21 mouse cellular contexts compared by ENCODE assay signal in genomic region chr16:69424661-69425634, GRCm38 (mm10).
DNase-seq lines count a peak whose midpoint lies in the region; ATAC-seq and TF ChIP-seq lines count a peak whose summit lies in the region.
"Had no signal": no experiment of that assay in that cellular context is flagged by ENCODE, and none has a peak within 500 bp of the region (broad histone marks: within the 10 kb centered on the region; RNA-seq: fewer than 3 reads in every experiment).

No protein-coding gene starts in this region.

- no peak overlapping the region for H3K27ac ChIP-seq in hindbrain, postnatal 0 days
- H3K27ac ChIP-seq in hindbrain, embryonic 12.5 days, result no peak overlapping the region
- peak overlapping the region; percentile 36; the same call in 1 of the 2 replicates for H3K27ac ChIP-seq in forebrain, embryonic 12.5 days
- no peak overlapping the region for H3K27ac ChIP-seq in forebrain, embryonic 16.5 days (ENCODE audit: low read length)
- H3K27ac ChIP-seq: embryonic facial prominence, embryonic 10.5 days; heart, adult 2 months; heart, embryonic 15.5 days; hindbrain, embryonic 10.5 days; hindbrain, embryonic 15.5 days had no signal

- DNase-seq in hindbrain, postnatal 0 days (ENCODE audit: low spot score), result peak; percentile 5
- DNase-seq in brain, adult 2 months (ENCODE audit: low read depth, low spot score), result peak; percentile 1
- no peak for DNase-seq in heart, postnatal 25 days (ENCODE audit: low spot score)
- DNase-seq in kidney, postnatal 4 days, result no peak
- DNase-seq in layer of hippocampus, adult 9-11 months, result no peak
- DNase-seq: adrenal gland, postnatal 14 days; cerebellum, adult 18-20 months; cerebellum, postnatal 10 days; gastrocnemius, postnatal 14 days; heart, adult 2 months; heart, postnatal 14 days had no signal

- 68% methylated on average over 12 of the region's 12 CpGs for WGBS in hindbrain, postnatal 0 days
- WGBS in hindbrain, embryonic 12.5 days, result 73% methylated on average over 12 of the region's 12 CpGs
- WGBS in forebrain, embryonic 12.5 days, result 40% methylated on average over 12 of the region's 12 CpGs
- WGBS in forebrain, embryonic 16.5 days, result 33% methylated on average over 12 of the region's 12 CpGs

- no peaks in the 10 kb centered on the region for H3K27me3 ChIP-seq in hindbrain, postnatal 0 days (ENCODE audit: insufficient read depth, low read length)
- no peaks in the 10 kb centered on the region for H3K27me3 ChIP-seq in hindbrain, embryonic 12.5 days
- H3K27me3 ChIP-seq in forebrain, embryonic 12.5 days, result no peaks in the 10 kb centered on the region
- no peaks in the 10 kb centered on the region for H3K27me3 ChIP-seq in forebrain, embryonic 16.5 days (replicated peaks; ENCODE audit: control insufficient read depth, insufficient read depth, low read length)
- H3K27me3 ChIP-seq: heart, embryonic 15.5 days; hindbrain, embryonic 15.5 days had no signal

- H3K4me3 ChIP-seq in hindbrain, postnatal 0 days (ENCODE audit: low read length), result no peak overlapping the region
- H3K4me3 ChIP-seq in hindbrain, embryonic 12.5 days, result no peak overlapping the region
- no peak overlapping the region for H3K4me3 ChIP-seq in forebrain, embryonic 12.5 days (replicated peaks)
- H3K4me3 ChIP-seq in forebrain, embryonic 16.5 days (replicated peaks; ENCODE audit: low read length), result no peak overlapping the region
- H3K4me3 ChIP-seq: embryonic facial prominence, embryonic 10.5 days; heart, adult 2 months; heart, embryonic 15.5 days; hindbrain, embryonic 10.5 days; hindbrain, embryonic 15.5 days had no signal

- H3K36me3 ChIP-seq in hindbrain, postnatal 0 days (ENCODE audit: insufficient read depth, low read length), result no peaks in the 10 kb centered on the region
- H3K36me3 ChIP-seq in hindbrain, embryonic 12.5 days, result no peaks in the 10 kb centered on the region
- H3K36me3 ChIP-seq in forebrain, embryonic 12.5 days (replicated peaks), result no peaks in the 10 kb centered on the region
- H3K36me3 ChIP-seq in forebrain, embryonic 16.5 days (ENCODE audit: control insufficient read depth, insufficient read depth), result no peaks in the 10 kb centered on the region
- H3K36me3 ChIP-seq: embryonic facial prominence, embryonic 10.5 days; heart, embryonic 15.5 days; hindbrain, embryonic 10.5 days; hindbrain, embryonic 15.5 days had no signal

- H3K9ac ChIP-seq in hindbrain, postnatal 0 days (replicated peaks; ENCODE audit: low read length), result no peak overlapping the region
- H3K9ac ChIP-seq in hindbrain, embryonic 12.5 days, result no peak overlapping the region
- no peak overlapping the region for H3K9ac ChIP-seq in forebrain, embryonic 12.5 days
- H3K9ac ChIP-seq in forebrain, embryonic 16.5 days (replicated peaks; ENCODE audit: low read depth, low read length), result no peak overlapping the region
- H3K9ac ChIP-seq: heart, embryonic 15.5 days; hindbrain, embryonic 15.5 days had no signal

- no peak overlapping the region for H3K4me2 ChIP-seq in hindbrain, postnatal 0 days (ENCODE audit: low read depth, low read length)
- no peak overlapping the region for H3K4me2 ChIP-seq in hindbrain, embryonic 12.5 days (replicated peaks)
- H3K4me2 ChIP-seq in forebrain, embryonic 12.5 days, result no peak overlapping the region
- no peak overlapping the region; the same call in 1 of the 2 replicates for H3K4me2 ChIP-seq in forebrain, embryonic 16.5 days (ENCODE audit: low read length)
- H3K4me2 ChIP-seq: heart, embryonic 11.5 days; heart, embryonic 15.5 days; hindbrain, embryonic 15.5 days had no signal

- H3K9me3 ChIP-seq in hindbrain, postnatal 0 days (ENCODE audit: low read length), result no peaks in the 10 kb centered on the region
- no peaks in the 10 kb centered on the region for H3K9me3 ChIP-seq in hindbrain, embryonic 12.5 days (replicated peaks)
- H3K9me3 ChIP-seq in forebrain, embryonic 12.5 days, result no peaks in the 10 kb centered on the region
- H3K9me3 ChIP-seq in forebrain, embryonic 16.5 days (ENCODE audit: control insufficient read depth, low read length), result no peaks in the 10 kb centered on the region
- H3K9me3 ChIP-seq: embryonic facial prominence, embryonic 10.5 days; heart, embryonic 15.5 days; hindbrain, embryonic 10.5 days; hindbrain, embryonic 15.5 days had no signal

- no peak for ATAC-seq in hindbrain, postnatal 0 days
- ATAC-seq in hindbrain, embryonic 12.5 days (ENCODE audit: low FRiP score), result no peak
- peak; percentile 57; the same call in 1 of the 2 replicates for ATAC-seq in forebrain, embryonic 12.5 days (ENCODE audit: low FRiP score)
- ATAC-seq in forebrain, embryonic 16.5 days, result peak; percentile 58
- ATAC-seq: inflammation-experienced regulatory T-cells, adult 6 months; intestine, postnatal 0 days had no signal

- intact Hi-C loops in heart, postnatal 25 days (cut with DNase I), result no loop called here

- no peaks in the 10 kb centered on the region for H3K4me1 ChIP-seq in hindbrain, postnatal 0 days (ENCODE audit: insufficient read depth, low read length)
- H3K4me1 ChIP-seq in hindbrain, embryonic 12.5 days, result no peaks in the 10 kb centered on the region
- peaks cover 6% of the 10 kb centered on the region; the same call in 1 of the 2 replicates for H3K4me1 ChIP-seq in forebrain, embryonic 12.5 days
- H3K4me1 ChIP-seq in forebrain, embryonic 16.5 days (replicated peaks; ENCODE audit: control insufficient read depth, insufficient read depth, low read length), result no peaks in the 10 kb centered on the region
- H3K4me1 ChIP-seq: embryonic facial prominence, embryonic 10.5 days; heart, embryonic 15.5 days; hindbrain, embryonic 10.5 days; hindbrain, embryonic 15.5 days had no signal

- TF ChIP-seq CTCF in hindbrain, postnatal 0 days (IDR thresholded peaks at IDR 0.05; ENCODE audit: low read depth), result no peak

Comparison
In these comparisons a context has a peak if more than half of its experiments do, and no peak if none do; other contexts are left out.
1. ATAC-seq: peak in forebrain, embryonic 12.5 days (single experiment) and forebrain, embryonic 16.5 days (single experiment); none in hindbrain, postnatal 0 days (single experiment) and hindbrain, embryonic 12.5 days (single experiment).
2. DNase-seq: peak in hindbrain, postnatal 0 days (single experiment) and brain, adult 2 months (single experiment); none in heart, postnatal 25 days (single experiment), kidney, postnatal 4 days (0 of 2) and layer of hippocampus, adult 9-11 months (single experiment).